Mouse (Mus musculus): ENCODE measurements around the gene Arhgdig. TPM values are rescaled to one million over a fixed set of nuclear protein-coding genes. Genes with fewer than 3 reads are reported as not detected.

Gene Arhgdig
- 0.41 and 1.6 TPM in 2 replicates for polyA plus RNA-seq (2012; rRNA removed; ENCODE audit: low replicate concordance)

DNA sequence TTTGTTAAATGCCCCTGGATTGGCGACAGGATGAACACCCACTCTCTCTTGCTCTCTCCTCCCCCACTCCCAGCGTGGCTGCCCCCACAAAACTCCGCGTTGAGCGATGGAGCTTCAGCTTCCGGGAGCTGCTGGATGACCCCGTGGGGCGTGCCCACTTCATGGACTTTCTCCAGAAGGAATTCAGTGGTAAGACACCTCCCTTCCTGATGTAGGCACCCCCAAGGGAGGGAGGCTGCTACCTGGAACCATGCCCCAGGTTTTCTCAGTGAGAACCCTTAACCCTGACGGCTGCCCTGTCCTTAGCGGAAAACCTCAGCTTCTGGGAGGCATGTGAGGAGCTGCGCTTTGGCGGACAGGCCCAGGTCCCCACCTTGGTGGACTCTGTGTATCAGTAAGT is at the start of gene Arhgdig:
TSS of gene Arhgdig (minus strand) at position 101 of the 400 bp plus-strand sequence.

DNA sequence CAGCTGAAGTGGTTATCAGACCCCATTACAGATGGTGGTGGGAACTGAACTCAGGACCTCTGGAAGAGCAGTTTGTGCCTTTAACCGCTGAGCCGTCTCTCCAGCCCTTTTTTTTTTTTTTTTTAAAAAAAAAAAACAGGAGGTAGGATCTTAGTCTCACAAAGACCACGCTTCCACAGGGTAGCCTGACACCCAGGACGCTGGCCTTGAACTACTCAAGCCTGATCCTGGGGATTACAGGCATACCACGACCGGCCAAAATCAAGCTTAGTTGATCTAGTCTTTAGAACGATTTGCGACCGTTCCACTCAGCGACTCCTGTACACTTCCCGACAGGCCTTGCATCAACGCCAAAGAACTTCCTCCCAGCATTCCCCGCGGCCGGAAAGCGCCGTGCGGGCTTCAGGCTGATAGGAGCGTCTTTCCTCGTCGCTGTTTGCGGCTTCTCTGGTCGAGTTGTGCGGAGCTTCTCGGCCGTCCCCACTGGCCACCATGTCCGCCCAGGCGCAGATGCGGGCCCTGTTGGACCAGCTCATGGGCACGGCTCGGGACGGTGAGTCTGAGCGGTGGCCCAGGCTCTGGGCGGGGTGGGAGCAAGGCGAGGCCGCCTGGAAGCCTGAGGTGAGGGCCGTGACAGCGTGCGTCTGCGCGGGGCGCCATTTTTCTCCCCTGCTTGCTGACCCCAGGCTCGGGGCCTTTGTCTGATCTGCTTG is 45.1 kb upstream of the Arhgdig start, which contains the start of gene Luc7l:
TSS of gene Luc7l (plus strand) at position 358 of the 713 bp plus-strand sequence.

DNA sequence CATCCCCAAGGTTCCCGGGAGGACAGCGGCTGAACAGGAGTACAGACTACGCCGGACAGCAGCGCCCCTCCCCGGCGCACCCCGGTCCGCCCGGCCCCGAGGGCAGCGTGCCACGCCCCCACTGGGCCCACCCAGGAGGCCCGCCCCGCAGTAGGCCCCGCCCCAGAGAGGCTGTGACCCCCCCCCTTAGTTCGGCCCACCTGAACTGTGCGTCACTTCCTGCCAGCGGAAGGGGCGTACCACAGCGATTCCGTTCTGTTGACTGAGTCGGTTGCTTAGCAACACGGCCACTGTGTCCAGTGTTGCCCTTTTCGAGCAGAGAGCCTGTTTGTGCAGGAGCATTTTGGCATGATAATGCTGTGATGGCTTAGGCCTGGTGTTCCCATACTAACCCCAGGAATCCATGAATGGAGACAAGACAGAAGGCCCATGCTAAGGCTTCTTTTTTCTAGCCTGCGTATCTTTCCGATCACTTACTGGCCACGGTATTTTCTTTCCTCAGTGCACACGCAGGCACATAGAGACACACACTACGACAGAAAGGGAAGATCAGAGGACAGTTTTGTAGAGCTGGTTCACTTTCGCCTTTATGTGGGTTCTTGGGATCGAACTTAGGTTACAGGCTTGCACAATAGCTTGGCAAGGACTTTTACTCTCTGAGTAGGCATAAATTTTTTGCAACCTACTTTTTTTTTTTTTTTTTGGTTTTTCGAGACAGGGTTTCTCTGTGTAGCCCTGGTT is 36.7 kb upstream of the Arhgdig start, which contains the start of gene Fam234a:
TSS of gene Fam234a (minus strand) at position 142 of the 741 bp plus-strand sequence.

DNA sequence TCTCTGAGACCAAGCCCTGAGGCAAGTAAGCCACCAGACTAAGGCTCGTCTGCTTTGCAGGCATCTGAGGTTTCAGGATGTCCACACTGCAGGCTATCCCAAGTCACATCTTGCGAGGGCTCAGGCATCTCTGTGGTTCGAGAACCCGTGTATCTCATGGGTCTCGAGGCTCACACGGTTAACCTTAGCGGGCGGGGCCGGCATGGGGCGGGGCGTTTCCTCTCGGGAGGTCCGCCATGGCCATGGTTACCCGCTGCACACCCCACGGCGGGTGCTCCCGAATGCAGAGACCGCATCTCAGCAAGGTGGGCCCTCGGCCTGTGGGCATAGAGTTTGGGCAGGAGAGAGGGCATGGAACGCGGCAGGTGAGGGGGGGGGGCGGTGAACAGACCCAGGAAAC is 4.8 kb downstream of the Arhgdig start, which contains the start of gene Rgs11:
TSS of gene Rgs11 (plus strand) at position 215 of the 400 bp plus-strand sequence.

GRCm38 (mm10) chr17:26198892-26199291 is 8.7 kb downstream of the Arhgdig start, which contains the start of gene Pdia2:
Gene Pdia2, minus strand, starts transcription at chr17:26199087.

Other genes with a start within 250 kb of the Arhgdig start
- 36.5 and 53.9 TPM in 2 replicates for gene Capn15, start 222.0 kb downstream of the Arhgdig start, polyA plus RNA-seq (2012; rRNA removed; ENCODE audit: low replicate concordance)
- gene Rab11fip3, start 138.2 kb downstream of the Arhgdig start, polyA plus RNA-seq (2012; rRNA removed; ENCODE audit: low replicate concordance): 27.5 and 39.5 TPM in 2 replicates
- 15.7 and 24.9 TPM in 2 replicates for gene Decr2, start 117.4 kb downstream of the Arhgdig start, polyA plus RNA-seq (2012; rRNA removed; ENCODE audit: low replicate concordance)
- 19.1 and 19.2 TPM in 2 replicates for gene Nme4, start 112.2 kb downstream of the Arhgdig start, polyA plus RNA-seq (2012; rRNA removed; ENCODE audit: low replicate concordance)
- 45.9 and 49.6 TPM in 2 replicates for gene Tmem8, start 94.5 kb downstream of the Arhgdig start, polyA plus RNA-seq (2012; rRNA removed; ENCODE audit: low replicate concordance)
- gene Mrpl28, start 84.3 kb downstream of the Arhgdig start, polyA plus RNA-seq (2012; rRNA removed; ENCODE audit: low replicate concordance): 61.5 and 62.7 TPM in 2 replicates
- 16.8 and 17.2 TPM in 2 replicates for gene Axin1, start 69.1 kb downstream of the Arhgdig start, polyA plus RNA-seq (2012; rRNA removed; ENCODE audit: low replicate concordance)
- gene Pdia2, start 8.7 kb downstream of the Arhgdig start, polyA plus RNA-seq (2012; rRNA removed; ENCODE audit: low replicate concordance): 0.37 TPM in 1 of 2 replicates, not detected in the other
- 16.1 and 22.3 TPM in 2 replicates for gene Rgs11, start 4.8 kb downstream of the Arhgdig start, polyA plus RNA-seq (2012; rRNA removed; ENCODE audit: low replicate concordance)
- gene Fam234a, start 36.5 kb upstream of the Arhgdig start, polyA plus RNA-seq (2012; rRNA removed; ENCODE audit: low replicate concordance): 72.7 and 103 TPM in 2 replicates
- 17.6 and 23.1 TPM in 2 replicates for gene Luc7l, start 45.1 kb upstream of the Arhgdig start, polyA plus RNA-seq (2012; rRNA removed; ENCODE audit: low replicate concordance)
- 10.6 and 40.4 TPM in 2 replicates for gene Neurl1b, start 207.0 kb upstream of the Arhgdig start, polyA plus RNA-seq (2012; rRNA removed; ENCODE audit: low replicate concordance)